Comparison of ENCODE assay signal across 14 mouse cellular contexts in the genomic region with DNA sequence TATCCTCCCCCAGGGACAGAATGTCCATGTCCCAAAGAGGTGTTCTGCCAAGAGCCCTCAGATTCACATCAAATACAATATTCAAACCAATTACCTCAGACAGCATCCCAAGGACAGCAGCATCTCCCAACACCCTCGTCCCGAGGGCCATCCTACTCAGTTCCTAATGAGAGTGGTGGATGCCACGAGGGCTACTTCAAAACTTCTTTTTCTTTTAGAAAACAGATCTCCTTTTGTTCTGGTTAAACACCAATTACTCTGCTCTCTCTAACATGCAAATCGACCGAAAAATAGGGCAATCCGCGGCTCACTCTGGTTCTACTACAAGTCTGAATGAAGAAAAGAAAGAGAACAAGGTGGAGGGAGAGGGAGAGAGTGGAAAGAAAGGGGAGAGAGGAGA.
DNase-seq lines count a peak whose midpoint lies in the region; ATAC-seq lines count a peak whose summit lies in the region.
"Had no signal": no experiment of that assay in that cellular context is flagged by ENCODE, and none has a peak within 500 bp of the region (broad histone marks: within the 10 kb centered on the region; RNA-seq: fewer than 3 reads in every experiment).

No protein-coding gene starts in this region.

- no peak overlapping the region for H3K4me3 ChIP-seq in hindbrain, embryonic 10.5 days
- H3K4me3 ChIP-seq in hindbrain, embryonic 11.5 days (ENCODE audit: low read depth, low read length), result no peak overlapping the region
- H3K4me3 ChIP-seq in hindbrain, embryonic 12.5 days, result no peak overlapping the region
- no peak overlapping the region for H3K4me3 ChIP-seq in midbrain, embryonic 15.5 days
- H3K4me3 ChIP-seq in kidney, embryonic 15.5 days (replicated peaks), result no peak overlapping the region
- H3K4me3 ChIP-seq: intestine, embryonic 15.5 days; megakaryocyte, embryonic 14.5 days had no signal

- no peaks in the 10 kb centered on the region for H3K9me3 ChIP-seq in hindbrain, embryonic 10.5 days
- H3K9me3 ChIP-seq in hindbrain, embryonic 11.5 days (ENCODE audit: control insufficient read depth, low read length), result no peaks in the 10 kb centered on the region
- H3K9me3 ChIP-seq in hindbrain, embryonic 12.5 days (replicated peaks), result no peaks in the 10 kb centered on the region
- no peaks in the 10 kb centered on the region for H3K9me3 ChIP-seq in midbrain, embryonic 15.5 days
- no peaks in the 10 kb centered on the region for H3K9me3 ChIP-seq in kidney, embryonic 15.5 days (replicated peaks)
- H3K9me3 ChIP-seq: intestine, embryonic 15.5 days; megakaryocyte, embryonic 14.5 days had no signal

- H3K4me2 ChIP-seq in hindbrain, embryonic 11.5 days (replicated peaks; ENCODE audit: low read depth, low read length), result no peak overlapping the region
- H3K4me2 ChIP-seq in hindbrain, embryonic 12.5 days (replicated peaks), result no peak overlapping the region
- no peak overlapping the region for H3K4me2 ChIP-seq in midbrain, embryonic 15.5 days
- H3K4me2 ChIP-seq in kidney, embryonic 15.5 days, result no peak overlapping the region
- H3K4me2 ChIP-seq: intestine, embryonic 15.5 days had no signal

- no peak for ATAC-seq in hindbrain, embryonic 11.5 days (ENCODE audit: low FRiP score)
- ATAC-seq in hindbrain, embryonic 12.5 days (ENCODE audit: low FRiP score), result no peak
- ATAC-seq in midbrain, embryonic 15.5 days (replicated peaks), result no peak
- ATAC-seq in kidney, embryonic 15.5 days (replicated peaks; ENCODE audit: low FRiP score), result no peak
- ATAC-seq: intestine, embryonic 15.5 days; liver, postnatal 0 days had no signal

- 25% methylated on average over 7 of the region's 7 CpGs for WGBS in hindbrain, embryonic 10.5 days
- 25% methylated on average over 7 of the region's 7 CpGs for whole genome bisulfite sequencing in hindbrain, embryonic 11.5 days
- 22% methylated on average over 7 of the region's 7 CpGs for WGBS in hindbrain, embryonic 12.5 days
- 10% methylated on average over 7 of the region's 7 CpGs for WGBS in midbrain, embryonic 15.5 days
- WGBS in kidney, embryonic 15.5 days, result 52% methylated on average over 7 of the region's 7 CpGs

- H3K9ac ChIP-seq in hindbrain, embryonic 11.5 days (ENCODE audit: low read depth, low read length), result no peak overlapping the region
- H3K9ac ChIP-seq in hindbrain, embryonic 12.5 days, result no peak overlapping the region
- H3K9ac ChIP-seq in midbrain, embryonic 15.5 days, result no peak overlapping the region
- H3K9ac ChIP-seq in kidney, embryonic 15.5 days, result no peak overlapping the region
- H3K9ac ChIP-seq: intestine, embryonic 15.5 days; liver, postnatal 0 days had no signal

- H3K27ac ChIP-seq in hindbrain, embryonic 10.5 days, result peak overlapping the region; percentile 77
- no peak overlapping the region for H3K27ac ChIP-seq in hindbrain, embryonic 11.5 days (ENCODE audit: low read depth, low read length)
- peak overlapping the region; percentile 72 for H3K27ac ChIP-seq in hindbrain, embryonic 12.5 days
- peak overlapping the region; percentile 51 for H3K27ac ChIP-seq in midbrain, embryonic 15.5 days
- H3K27ac ChIP-seq in kidney, embryonic 15.5 days, result no peak overlapping the region
- H3K27ac ChIP-seq: intestine, embryonic 15.5 days; stomach, postnatal 0 days had no signal

- DNase-seq in hindbrain, embryonic 10.5 days (ENCODE audit: low spot score), result no peak
- no peak for DNase-seq in hindbrain, embryonic 11.5 days (ENCODE audit: low spot score)
- peak; percentile 27 for DNase-seq in brain, adult 2 months (ENCODE audit: low read depth, low spot score)
- no peak for DNase-seq in thymus, postnatal 25 days
- DNase-seq in lung, postnatal 36 days, result no peak
- DNase-seq: adrenal gland, postnatal 10 days; cerebellum, postnatal 25 days; liver, postnatal 0 days had no signal

- H3K4me1 ChIP-seq in hindbrain, embryonic 10.5 days (replicated peaks), result peaks cover 71% of the 10 kb centered on the region
- peaks cover 20% of the 10 kb centered on the region for H3K4me1 ChIP-seq in hindbrain, embryonic 11.5 days (replicated peaks; ENCODE audit: control insufficient read depth, insufficient read depth, low read length)
- peaks cover 60% of the 10 kb centered on the region for H3K4me1 ChIP-seq in hindbrain, embryonic 12.5 days
- peaks cover 41% of the 10 kb centered on the region for H3K4me1 ChIP-seq in midbrain, embryonic 15.5 days
- H3K4me1 ChIP-seq in kidney, embryonic 15.5 days, result peaks cover 30% of the 10 kb centered on the region

- H3K27me3 ChIP-seq in hindbrain, embryonic 10.5 days (ENCODE audit: insufficient read depth, poor library complexity, severe bottlenecking), result no peaks in the 10 kb centered on the region
- H3K27me3 ChIP-seq in hindbrain, embryonic 11.5 days (ENCODE audit: control insufficient read depth, insufficient read depth, low read length), result no peaks in the 10 kb centered on the region
- H3K27me3 ChIP-seq in hindbrain, embryonic 12.5 days, result no peaks in the 10 kb centered on the region
- no peaks in the 10 kb centered on the region for H3K27me3 ChIP-seq in midbrain, embryonic 15.5 days (replicated peaks)
- no peaks in the 10 kb centered on the region for H3K27me3 ChIP-seq in kidney, embryonic 15.5 days
- H3K27me3 ChIP-seq: intestine, embryonic 15.5 days; megakaryocyte, embryonic 14.5 days had no signal

- peaks cover 96% of the 10 kb centered on the region for H3K36me3 ChIP-seq in hindbrain, embryonic 10.5 days
- H3K36me3 ChIP-seq in hindbrain, embryonic 11.5 days (ENCODE audit: control insufficient read depth, insufficient read depth, low read length), result 0 out of 2 replicates have a peak, but pooled peaks cover 4% of the 10 kb centered on the region
- peaks cover 29% of the 10 kb centered on the region; the same call in 1 of the 2 replicates for H3K36me3 ChIP-seq in hindbrain, embryonic 12.5 days
- H3K36me3 ChIP-seq in midbrain, embryonic 15.5 days (replicated peaks), result no peaks in the 10 kb centered on the region
- H3K36me3 ChIP-seq in kidney, embryonic 15.5 days, result peaks cover 49% of the 10 kb centered on the region

Comparison
In these comparisons a context has a peak if more than half of its experiments do, and no peak if none do; other contexts are left out.
1. H3K27ac ChIP-seq: peak in hindbrain, embryonic 10.5 days (single experiment), hindbrain, embryonic 12.5 days (single experiment) and midbrain, embryonic 15.5 days (single experiment); none in hindbrain, embryonic 11.5 days (single experiment) and kidney, embryonic 15.5 days (single experiment).